Mouse (Mus musculus) intestine, embryonic 14.5 days (tissue): ENCODE results near the gene Acoxl. TPM values are rescaled to one million over a fixed set of nuclear protein-coding genes. Genes with fewer than 3 reads are reported as not detected.
"Not testable (repeated sequence)": the region's sequence is repeated elsewhere in the genome, so short reads cannot be mapped to it uniquely, and the experiment has no call there.

Experiments used
- ATAC-seq: fragments of 200-750 bp; cut with Nextera tagmentation; replicated peaks from 2 replicates; pipeline ENCODE4 v1.8.0; 2017; ENCODE audit warnings: low read depth, moderate number of reproducible peaks, moderate TSS enrichment, moderate library complexity; ENCODE audit not compliant: low FRiP score, low TSS enrichment
- DNase-seq: peaks from one replicate; pipeline ENCODE4 v3.0.0-alpha.2; 2018; ENCODE audit warnings: low spot score
- H3K27ac ChIP-seq: fragments of 300-500 bp; sonication (generic); 2 replicates; pipeline ENCODE4 v1.5.1; 2014; ENCODE audit warnings: low read depth, mild to moderate bottlenecking, control low read depth
- H3K27me3 ChIP-seq: fragments of 300-500 bp; sonication (generic); replicated peaks from 2 replicates; pipeline ENCODE4 v1.6.1; 2014; ENCODE audit warnings: low read length, control low read depth; ENCODE audit not compliant: control insufficient read depth, insufficient read depth
- H3K36me3 ChIP-seq: fragments of 300-500 bp; sonication (generic); 2 replicates; pipeline ENCODE4 v1.6.1; 2014; ENCODE audit warnings: low read length, control low read depth; ENCODE audit not compliant: control insufficient read depth, insufficient read depth
- H3K4me1 ChIP-seq: fragments of 300-500 bp; sonication (generic); replicated peaks from 2 replicates; pipeline ENCODE4 v1.6.1; 2014; ENCODE audit warnings: low read length, control low read depth, mixed read lengths; ENCODE audit not compliant: control insufficient read depth, insufficient read depth
- H3K4me2 ChIP-seq: fragments of 300-500 bp; sonication (generic); 2 replicates; pipeline ENCODE4 v1.6.1; 2014; ENCODE audit warnings: low read length
- H3K4me3 ChIP-seq: fragments of 300-500 bp; sonication (generic); 2 replicates; pipeline ENCODE4 v1.5.1; 2014; ENCODE audit warnings: low read depth, low read length, control low read depth, mixed read lengths
- H3K9ac ChIP-seq: fragments of 300-500 bp; sonication (generic); 2 replicates; pipeline ENCODE4 v1.6.1; 2014; ENCODE audit warnings: mild to moderate bottlenecking, low read length
- H3K9me3 ChIP-seq: fragments of 300-500 bp; sonication (generic); 2 replicates; pipeline ENCODE4 v1.6.1; 2016; ENCODE audit warnings: low read length, control low read depth; ENCODE audit not compliant: control insufficient read depth
- WGBS: fragments of 180-500 bp; shearing (Covaris S2); extraction: QIAGEN DNeasy Blood & Tissue Kit; methylation state at CpG from one replicate; pipeline ENCODE4 v1.1.7; 2014; 5-methylcytosine and 5-hydroxymethylcytosine counted together
- polyA plus RNA-seq: library from polyadenylated mRNA; unstranded; fragments of >200 nt; fragmentation: Nextera tagmentation; extraction: Ambion mirVana; gene quantifications from 2 replicates; pipeline ENCODE4 v1.2.1, GENCODE M21; 2014

The Acoxl gene
- polyA plus RNA-seq, 1 experiment from 2014 or later: 0.19 TPM

DNA sequence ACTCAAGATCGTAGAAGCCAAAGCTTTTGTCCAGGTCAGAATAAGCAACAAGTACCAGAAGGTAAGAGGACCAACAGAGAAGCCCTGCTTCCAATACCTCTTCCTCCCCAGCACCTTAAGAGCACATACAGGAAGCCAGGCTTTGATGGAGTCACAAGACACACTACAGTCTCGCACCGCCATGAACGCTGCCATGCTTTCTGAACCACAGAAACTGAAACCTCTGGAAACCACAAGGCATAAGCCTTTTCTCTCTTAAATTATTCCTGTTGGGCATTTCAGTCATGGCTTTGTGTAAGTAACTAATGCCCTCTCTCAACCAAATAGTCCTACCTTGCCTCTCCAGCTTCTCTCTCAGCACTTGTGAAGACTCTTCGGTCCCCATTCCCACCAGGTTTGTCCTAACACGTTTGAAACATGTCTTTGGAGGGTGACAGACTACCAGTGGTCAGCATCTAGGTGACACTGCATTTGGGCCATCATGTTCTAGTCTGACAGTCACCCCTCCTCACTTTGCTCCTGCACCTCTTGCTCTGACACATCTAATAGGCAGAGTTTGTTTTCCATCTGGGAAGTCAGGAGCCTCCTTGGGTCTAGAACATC, 251.7 kb downstream of the Acoxl start:
- Histone ChIP-seq H3K4me2 (no peak overlapping the region), H3K4me1 (peaks cover 8% of the 10 kb centered on the region; the same call in 1 of the 2 replicates), H3K27ac (no peak overlapping the region), H3K9ac (no peak overlapping the region), H3K9me3 (no peaks in the 10 kb centered on the region), H3K36me3 (no peaks in the 10 kb centered on the region), H3K27me3 (no peaks in the 10 kb centered on the region), H3K4me3 (no peak overlapping the region)
- WGBS: 90% methylated on average over 6 of the region's 6 CpGs
- DNase-seq (no peak), ATAC-seq (no peak)

DNA sequence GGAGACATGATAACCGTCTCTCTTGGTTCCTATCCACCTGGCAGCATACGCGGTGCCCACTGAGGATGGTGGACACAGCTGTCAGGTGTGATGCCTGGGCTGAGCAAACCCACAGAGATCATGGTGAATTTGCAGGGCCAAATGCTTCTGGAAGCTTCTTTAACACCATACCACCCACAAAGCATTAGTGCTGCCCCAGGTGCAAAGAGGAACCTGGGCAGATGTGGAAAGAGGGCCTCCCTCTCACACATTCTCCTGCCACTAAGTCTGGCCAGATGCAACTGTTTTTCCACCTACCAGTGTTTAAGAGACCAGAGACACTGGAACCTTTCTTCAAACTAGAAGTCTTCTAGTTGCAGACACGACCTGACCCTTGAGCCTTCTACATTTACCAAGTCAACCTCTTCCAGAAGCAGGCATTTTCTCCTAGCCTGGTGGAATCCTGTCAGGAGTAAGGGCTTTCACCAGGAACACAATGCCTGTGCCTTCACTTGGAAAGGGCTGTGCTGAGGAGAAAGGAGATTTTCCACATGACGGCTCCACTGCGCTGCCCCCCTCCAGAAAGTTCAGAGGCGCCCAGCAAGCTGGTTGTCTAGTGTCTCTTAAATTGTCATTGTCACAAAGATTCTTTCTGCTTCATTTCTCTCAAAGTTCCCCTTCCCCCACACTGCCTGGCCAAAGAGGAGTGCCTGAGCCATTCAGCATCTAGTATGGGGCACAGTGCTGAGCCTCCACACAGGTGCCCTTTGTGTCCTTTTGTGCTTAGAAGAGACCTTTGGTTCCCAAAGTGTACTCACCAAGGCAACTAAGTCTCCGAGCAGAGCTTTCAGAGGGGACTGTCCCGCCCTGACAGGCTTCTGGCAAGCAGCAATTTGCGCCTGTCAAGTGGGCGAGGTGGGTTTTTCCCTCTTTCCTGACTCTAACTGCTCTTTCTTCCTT, 253.0 kb downstream of the Acoxl start:
- WGBS: 82% methylated on average over 11 of the region's 11 CpGs
- ATAC-seq: no peak
- DNase-seq: no peak
- H3K9ac ChIP-seq: no peak overlapping the region
- H3K4me1 ChIP-seq: peaks cover 10% of the 10 kb centered on the region; the same call in 1 of the 2 replicates
- no peak overlapping the region for H3K4me2 ChIP-seq
- no peaks in the 10 kb centered on the region for H3K27me3 ChIP-seq
- no peaks in the 10 kb centered on the region for H3K9me3 ChIP-seq
- H3K4me3 ChIP-seq: no peak overlapping the region
- no peaks in the 10 kb centered on the region for H3K36me3 ChIP-seq
- no peak overlapping the region for H3K27ac ChIP-seq

DNA sequence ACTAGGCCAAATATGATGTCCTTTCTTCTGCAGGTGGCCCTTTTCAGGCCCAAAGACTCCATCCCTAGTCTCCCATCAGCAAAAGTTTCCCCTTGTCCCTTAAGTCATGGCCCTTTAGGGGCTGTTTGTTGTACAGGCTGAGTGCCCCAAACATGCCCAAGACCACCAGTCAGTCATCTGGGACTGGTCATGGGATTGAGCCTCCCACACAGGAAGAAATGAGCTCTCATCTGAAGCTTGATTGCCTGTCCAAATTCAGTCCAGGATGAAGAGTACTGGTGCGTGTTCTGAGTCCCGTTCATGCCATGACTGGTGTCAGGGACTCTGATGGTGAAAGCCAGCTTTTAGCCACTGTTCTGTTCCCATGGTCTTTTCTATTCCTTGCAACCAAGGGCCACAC, 253.8 kb downstream of the Acoxl start:
- ATAC-seq: no peak
- no peak overlapping the region for H3K27ac ChIP-seq

DNA sequence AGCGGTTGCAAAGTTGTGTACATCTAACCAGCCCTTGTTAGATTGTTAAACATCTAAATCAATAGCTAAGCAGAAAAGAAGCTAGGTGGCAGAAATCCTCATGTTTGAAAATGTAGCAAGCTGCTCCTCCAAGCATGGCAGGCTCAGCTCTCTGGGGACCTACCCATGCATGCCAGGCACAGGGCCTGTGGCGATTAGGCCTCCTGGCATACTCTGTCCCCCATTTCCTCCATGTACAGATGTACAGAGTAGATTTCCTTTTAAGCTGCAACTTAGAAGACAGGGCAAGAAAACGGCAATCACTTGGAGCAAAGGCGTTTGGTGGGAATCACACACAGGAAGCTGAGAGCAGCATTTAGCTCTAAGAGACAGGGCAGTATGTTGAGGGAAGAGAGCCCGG, 255.5 kb downstream of the Acoxl start:
- H3K36me3 ChIP-seq: no peaks in the 10 kb centered on the region
- H3K4me2 ChIP-seq: no peak overlapping the region
- ATAC-seq (no peak), DNase-seq (no peak)
- H3K9me3 ChIP-seq: no peaks in the 10 kb centered on the region
- H3K4me1 ChIP-seq: peaks cover 10% of the 10 kb centered on the region; the same call in 1 of the 2 replicates
- no peak overlapping the region for H3K9ac ChIP-seq
- H3K27ac ChIP-seq: 0 out of 2 replicates have a peak overlapping the region, but pooled peaks have one; percentile 22
- no peak overlapping the region for H3K4me3 ChIP-seq
- WGBS: 52% methylated on average over 5 of the region's 5 CpGs
- H3K27me3 ChIP-seq: no peaks in the 10 kb centered on the region

More for the DNA sequence above, 253.8 kb downstream of the Acoxl start:
- no peak for DNase-seq
- Histone ChIP-seq H3K4me3 (no peak overlapping the region), H3K9ac (no peak overlapping the region), H3K4me1 (peaks cover 10% of the 10 kb centered on the region; the same call in 1 of the 2 replicates), H3K36me3 (no peaks in the 10 kb centered on the region), H3K4me2 (no peak overlapping the region), H3K27me3 (no peaks in the 10 kb centered on the region), H3K9me3 (no peaks in the 10 kb centered on the region)
- WGBS: 91% methylated on average over 2 of the region's 2 CpGs

DNA sequence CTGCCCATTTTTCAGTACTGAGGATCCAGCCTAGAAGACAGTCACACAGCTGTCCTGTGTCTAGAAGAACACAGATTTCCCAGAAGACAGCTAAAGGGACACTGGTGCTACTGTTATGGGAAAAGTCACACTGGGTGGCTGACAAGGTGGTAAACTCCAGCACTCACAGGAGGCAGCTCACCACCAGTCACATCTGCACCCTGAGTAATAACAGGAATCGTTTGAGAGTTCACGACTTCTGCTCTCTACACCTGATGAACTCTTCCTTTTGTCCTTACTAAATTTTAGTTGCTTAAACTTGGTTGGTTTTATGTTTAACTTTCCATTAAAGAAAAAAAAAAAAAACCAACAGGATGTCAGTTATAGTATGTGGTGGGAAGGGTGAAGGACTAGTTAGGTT, 255.9 kb downstream of the Acoxl start:
- 24% methylated on average over 2 of the region's 2 CpGs for whole genome bisulfite sequencing

DNA sequence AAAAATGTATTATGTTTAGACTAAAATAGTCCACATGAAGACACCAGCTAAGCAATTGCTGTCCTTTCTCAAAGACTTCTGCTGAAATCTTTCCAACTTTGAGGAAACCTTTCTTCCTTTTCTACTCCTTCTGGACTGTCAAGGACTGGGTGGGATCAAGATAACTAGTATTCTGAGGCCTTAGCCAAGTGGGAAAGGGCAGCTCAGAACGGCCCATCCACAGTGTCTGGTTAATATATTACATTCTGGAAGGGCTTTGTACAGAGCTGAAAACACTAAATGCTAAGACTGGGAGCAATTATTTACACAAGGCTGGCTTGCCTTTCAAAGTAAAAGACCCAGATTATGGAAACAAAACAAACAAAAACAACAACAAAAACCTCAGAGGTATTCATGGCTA, 256.6 kb downstream of the Acoxl start:
- no peak for ATAC-seq
- H3K4me3 ChIP-seq: no peak overlapping the region

More for the DNA sequence above, 255.9 kb downstream of the Acoxl start:
- peaks cover 10% of the 10 kb centered on the region; the same call in 1 of the 2 replicates for H3K4me1 ChIP-seq
- no peak for ATAC-seq
- no peaks in the 10 kb centered on the region for H3K36me3 ChIP-seq
- no peaks in the 10 kb centered on the region for H3K27me3 ChIP-seq
- 0 out of 2 replicates have a peak overlapping the region, but pooled peaks have one; percentile 22 for H3K27ac ChIP-seq
- no peak overlapping the region for H3K4me3 ChIP-seq
- no peak for DNase-seq
- no peak overlapping the region for H3K9ac ChIP-seq
- H3K9me3 ChIP-seq: no peaks in the 10 kb centered on the region
- H3K4me2 ChIP-seq: no peak overlapping the region

DNA sequence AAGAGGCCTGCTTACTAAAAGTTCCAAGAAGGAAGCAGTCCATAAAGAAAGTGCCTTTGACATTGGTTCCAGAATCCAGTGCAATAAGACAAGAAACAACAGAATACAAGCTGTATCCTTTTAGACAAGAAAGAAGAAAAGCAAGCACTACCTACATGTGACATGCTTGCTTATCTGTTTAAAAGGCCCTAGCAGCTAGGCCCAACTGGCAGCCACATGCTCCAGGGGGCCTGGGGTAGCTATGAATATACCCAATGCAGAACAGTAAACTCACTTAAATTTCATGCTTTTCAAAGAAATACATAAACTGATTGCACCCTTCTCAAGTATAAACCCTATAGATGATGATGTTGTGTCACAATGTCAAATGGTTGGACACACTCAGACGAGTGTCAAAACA, 257.4 kb downstream of the Acoxl start:
- no peak for DNase-seq
- WGBS: 93% methylated on average over 1 of the region's 1 CpGs
- Histone ChIP-seq H3K4me3 (no peak overlapping the region), H3K36me3 (no peaks in the 10 kb centered on the region), H3K27me3 (no peaks in the 10 kb centered on the region), H3K9me3 (no peaks in the 10 kb centered on the region), H3K4me1 (peaks cover 10% of the 10 kb centered on the region; the same call in 1 of the 2 replicates), H3K4me2 (no peak overlapping the region), H3K27ac (no peak overlapping the region), H3K9ac (no peak overlapping the region)
- ATAC-seq: no peak

More for the DNA sequence above, 256.6 kb downstream of the Acoxl start:
- WGBS: 3% methylated on average over 1 of the region's 1 CpGs
- Histone ChIP-seq H3K9ac (no peak overlapping the region), H3K9me3 (no peaks in the 10 kb centered on the region), H3K4me2 (no peak overlapping the region), H3K27ac (no peak overlapping the region), H3K27me3 (no peaks in the 10 kb centered on the region), H3K36me3 (no peaks in the 10 kb centered on the region), H3K4me1 (peaks cover 10% of the 10 kb centered on the region; the same call in 1 of the 2 replicates)
- no peak for DNase-seq

DNA sequence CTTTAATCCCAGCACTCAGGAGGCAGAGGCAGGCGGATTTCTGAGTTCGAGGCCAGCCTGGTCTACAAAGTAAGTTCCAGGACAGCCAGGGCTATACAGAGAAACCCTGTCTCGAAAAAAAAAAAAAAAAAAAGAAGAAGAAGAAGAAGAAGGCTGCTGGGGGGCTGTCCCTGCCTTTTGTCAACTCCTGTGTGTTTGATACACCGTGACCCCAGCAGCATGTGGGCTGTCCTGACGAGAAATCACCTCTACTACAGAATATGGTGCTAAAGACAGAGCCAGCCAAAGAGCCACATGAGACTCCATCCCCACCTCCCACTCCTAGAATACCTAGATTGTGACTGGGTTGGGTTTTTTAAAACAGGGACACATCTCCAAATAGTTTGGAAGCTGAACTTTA, 259.4 kb downstream of the Acoxl start:
- not testable (repeated sequence) for H3K4me2 ChIP-seq, H3K27me3 ChIP-seq, H3K4me1 ChIP-seq, H3K4me3 ChIP-seq, H3K9ac ChIP-seq, H3K27ac ChIP-seq, DNase-seq, H3K36me3 ChIP-seq, ATAC-seq, H3K9me3 ChIP-seq
- 78% methylated on average over 5 of the region's 5 CpGs for WGBS
